Mouse (Mus musculus) kidney, adult 18-20 months (tissue): ENCODE data around the gene Il10.
"Not testable (repeated sequence)": the region's sequence is repeated elsewhere in the genome, so short reads cannot be mapped to it uniquely, and the experiment has no call there.

ENCODE experiments used
- DNase-seq: peaks from one replicate; pipeline ENCODE4 v3.0.0; 2021

The Il10 gene

GRCm38 (mm10) chr1:131020425-131021310 lies 1.0 kb downstream of the Il10 start:
- DNase-seq = no peak

- no peak for DNase-seq
These were observed 1.8 kb downstream of the Il10 start for GRCm38 (mm10) chr1:131021438-131021837.

- DNase-seq = no peak
These were observed 2.4 kb downstream of the Il10 start for GRCm38 (mm10) chr1:131021900-131022590.

GRCm38 (mm10) chr1:131022591-131023249 lies 3.1 kb downstream of the Il10 start:
- peak; percentile 5 for DNase-seq

- not testable (repeated sequence) for DNase-seq
These were observed 3.7 kb downstream of the Il10 start for GRCm38 (mm10) chr1:131023250-131023858.

GRCm38 (mm10) chr1:131024900-131025842 lies 5.5 kb downstream of the Il10 start:
- no peak for DNase-seq

- DNase-seq = no peak
These were observed 6.2 kb downstream of the Il10 start for GRCm38 (mm10) chr1:131025843-131026190.

GRCm38 (mm10) chr1:131029215-131029614 lies 9.6 kb downstream of the Il10 start:
- no peak for DNase-seq

GRCm38 (mm10) chr1:131030261-131030660 lies 10.6 kb downstream of the Il10 start:
- DNase-seq = no peak

- no peak for DNase-seq
These were observed 11.6 kb downstream of the Il10 start for GRCm38 (mm10) chr1:131031267-131031666.

- no peak for DNase-seq
These were observed 18.4 kb downstream of the Il10 start for GRCm38 (mm10) chr1:131038001-131038400.

GRCm38 (mm10) chr1:131038415-131039017 lies 18.9 kb downstream of the Il10 start:
- no peak for DNase-seq

- DNase-seq = no peak
These were observed 19.8 kb downstream of the Il10 start for GRCm38 (mm10) chr1:131039479-131039878.

- DNase-seq = no peak
These were observed 22.6 kb downstream of the Il10 start for GRCm38 (mm10) chr1:131042263-131042662.

GRCm38 (mm10) chr1:131042721-131043120 lies 23.1 kb downstream of the Il10 start:
- no peak for DNase-seq

- no peak for DNase-seq
These were observed 24.0 kb downstream of the Il10 start for GRCm38 (mm10) chr1:131043636-131044035.

- no peak for DNase-seq
These were observed 26.2 kb downstream of the Il10 start for GRCm38 (mm10) chr1:131045723-131046355.

- DNase-seq = no peak
These were observed 27.0 kb downstream of the Il10 start for GRCm38 (mm10) chr1:131046607-131047006.

GRCm38 (mm10) chr1:131048121-131048863 lies 28.6 kb downstream of the Il10 start:
- DNase-seq = no peak

GRCm38 (mm10) chr1:131048946-131049345 lies 29.3 kb downstream of the Il10 start:
- no peak for DNase-seq
